Mouse (Mus musculus): ENCODE data around the gene Ssmem1. TPM values are rescaled to one million over a fixed set of nuclear protein-coding genes. Genes with fewer than 3 reads are reported as not detected.
A peak's percentile ranks its signal among the peaks of the same experiment; 100 is the strongest.

Ssmem1 gene
- total RNA-seq, 4 experiments from 2014 or later: 0.40 TPM; not detected in 3

- no peak for DNase-seq (ENCODE audit: low spot score)
These were observed 44.4 kb downstream of the Ssmem1 start for GRCm38 (mm10) chr6:30554092-30554491.

GRCm38 (mm10) chr6:30554621-30555170 lies 45.0 kb downstream of the Ssmem1 start:
- DNase-seq (ENCODE audit: low spot score): peak; percentile 41

GRCm38 (mm10) chr6:30556080-30556479 lies 46.4 kb downstream of the Ssmem1 start:
- DNase-seq (ENCODE audit: low spot score): peak; percentile 72

- DNase-seq (ENCODE audit: low spot score): no peak
These were observed 50.1 kb downstream of the Ssmem1 start for GRCm38 (mm10) chr6:30559726-30560125.

- no peak for DNase-seq (ENCODE audit: low spot score)
These were observed 52.5 kb downstream of the Ssmem1 start for GRCm38 (mm10) chr6:30562132-30562531.

- no peak for DNase-seq (ENCODE audit: low spot score)
These were observed 53.9 kb downstream of the Ssmem1 start for GRCm38 (mm10) chr6:30563575-30563974.

- no peak for DNase-seq (ENCODE audit: low spot score)
These were observed 54.4 kb downstream of the Ssmem1 start for GRCm38 (mm10) chr6:30564051-30564450.

GRCm38 (mm10) chr6:30568069-30568468 lies 58.4 kb downstream of the Ssmem1 start, which contains the start of gene Cpa4:
Gene Cpa4 (plus strand): TSS chr6:30568369.
- no peak for DNase-seq (ENCODE audit: low spot score)

- DNase-seq (ENCODE audit: low spot score): no peak
These were observed 59.7 kb downstream of the Ssmem1 start for GRCm38 (mm10) chr6:30569331-30569730.

Other genes with a start within 250 kb of the Ssmem1 start
- 10 to 100 TPM; 59.8 to 73.0 (median 62.5) TPM for gene Ube2h, start 205.3 kb upstream of the Ssmem1 start, total RNA-seq (2022)
- 10 to 100 TPM; 14.5 to 18.4 (median 16.6) TPM for gene Zc3hc1, start 118.8 kb upstream of the Ssmem1 start, total RNA-seq (2022)
- gene Klhdc10, start 108.0 kb upstream of the Ssmem1 start, total RNA-seq (2022): 10 to 100 TPM; 45.4 to 55.7 (median 50.9) TPM
- gene Tmem209, start 66 bp upstream of the Ssmem1 start, total RNA-seq (2022): 10 to 100 TPM in 2 of 4 experiments, 1 to 10 TPM in 2; 7.3 to 12.4 (median 9.5) TPM
- under 1 TPM in 1 of 4 experiments, not detected in 3; 0.31 TPM for gene Cpa2, start 31.7 kb downstream of the Ssmem1 start, total RNA-seq (2022)
- not detected for gene Cpa4, start 58.5 kb downstream of the Ssmem1 start, total RNA-seq (2022)
- not detected for gene Cpa5, start 101.2 kb downstream of the Ssmem1 start, total RNA-seq (2022)
- gene Cpa1, start 129.4 kb downstream of the Ssmem1 start, total RNA-seq (2022): under 1 TPM in 2 of 4 experiments, not detected in 2; 0.19 to 0.20 TPM
- gene Cep41, start 183.9 kb downstream of the Ssmem1 start, total RNA-seq (2022): 1 to 10 TPM; 1.5 to 3.4 (median 2.1) TPM
- gene Mest, start 213.7 kb downstream of the Ssmem1 start, total RNA-seq (2022): 1 to 10 TPM; 3.2 to 9.2 (median 7.6) TPM